Mouse (Mus musculus): ENCODE data around the gene Flt3.

DNA sequence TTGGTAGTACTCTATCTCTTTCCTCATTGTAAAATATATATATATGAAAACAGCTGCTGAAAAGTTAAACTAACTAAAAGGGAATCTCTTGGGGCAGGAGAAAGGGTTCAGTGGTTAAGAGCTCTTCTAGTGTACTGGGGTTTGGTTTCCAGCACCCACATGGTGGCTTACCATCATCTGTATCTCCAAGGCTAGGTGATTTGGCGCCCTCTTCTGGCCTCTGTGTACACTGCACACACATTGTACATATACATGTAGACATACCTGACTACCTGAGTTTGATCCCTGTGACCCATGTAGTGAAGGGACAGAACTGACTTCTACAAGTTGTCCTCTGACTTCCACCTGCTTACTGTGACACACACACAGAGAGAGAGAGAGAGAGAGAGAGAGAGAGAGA lies 5.2 kb downstream of the Flt3 start:
- TF ChIP-seq GATA2 (IDR thresholded peaks at IDR 0.05; ENCODE audit: borderline replicate concordance, low read depth, low read length) (no peak), CTCF (IDR thresholded peaks at IDR 0.05; ENCODE audit: low read depth, low read length) (no peak), GATA1 (IDR thresholded peaks at IDR 0.05; ENCODE audit: borderline replicate concordance, low read length) (no peak)

Data from G1E (cell line).